Mouse (Mus musculus) C2C12 (cell line): ENCODE measurements around the gene Sec14l2. TPM values are rescaled to one million over a fixed set of nuclear protein-coding genes. Genes with fewer than 3 reads are reported as not detected.
"Not testable (repeated sequence)": the region's sequence is repeated elsewhere in the genome, so short reads cannot be mapped to it uniquely, and the experiment has no call there.

ENCODE experiments used
- H3K27me3 ChIP-seq: one replicate; pipeline ENCODE4 v1.6.1; 2011; ENCODE audit not compliant: control insufficient read depth, insufficient read depth, insufficient read length
- H3K36me3 ChIP-seq: one replicate; pipeline ENCODE4 v1.6.1; 2011; ENCODE audit not compliant: control insufficient read depth, insufficient read depth
- H3K4me3 ChIP-seq: one replicate; pipeline ENCODE4 v1.5.1; 2011; ENCODE audit warnings: mild to moderate bottlenecking, control low read depth; ENCODE audit not compliant: poor library complexity, insufficient read depth, severe bottlenecking
- H3K79me2 ChIP-seq: one replicate; pipeline ENCODE4 v1.6.1; 2011; ENCODE audit not compliant: control insufficient read depth, insufficient read depth
- H3K79me3 ChIP-seq: one replicate; pipeline ENCODE4 v1.6.1; 2011; ENCODE audit warnings: low read depth, control low read depth
- H3ac ChIP-seq: one replicate; pipeline ENCODE3; 2011; ENCODE audit warnings: low read depth; ENCODE audit not compliant: control insufficient read depth, insufficient read length
- CEBPB ChIP-seq: IDR thresholded peaks from one replicate; pipeline ENCODE4 v1.6.1; 2011; ENCODE audit warnings: low read depth, mild to moderate bottlenecking, control low read depth, moderate library complexity
- CTCF ChIP-seq: IDR thresholded peaks from one replicate; pipeline ENCODE4 v1.5.1; 2011; ENCODE audit not compliant: control insufficient read depth, insufficient read depth, insufficient read length
- FOSL1 ChIP-seq: IDR thresholded peaks from one replicate; pipeline ENCODE4 v1.8.0; 2011; ENCODE audit warnings: mild to moderate bottlenecking, low read length; ENCODE audit not compliant: poor library complexity, insufficient read depth, severe bottlenecking
- MAX ChIP-seq: IDR thresholded peaks from one replicate; pipeline ENCODE4 v1.6.1; 2011; ENCODE audit warnings: mild to moderate bottlenecking, control low read depth
- MYOD1 ChIP-seq: IDR thresholded peaks from one replicate; pipeline ENCODE4 v1.6.1; 2011; ENCODE audit warnings: low read depth; ENCODE audit not compliant: control insufficient read depth, insufficient read length
- MYOG ChIP-seq: IDR thresholded peaks from one replicate; pipeline ENCODE4 v1.6.1; 2011; ENCODE audit not compliant: control insufficient read depth, insufficient read length; ENCODE audit errors: extremely low read depth
- USF1 ChIP-seq: IDR thresholded peaks from one replicate; pipeline ENCODE4 v1.6.1; 2011; ENCODE audit warnings: low read depth, mild to moderate bottlenecking, control low read depth, moderate library complexity
- polyA plus RNA-seq: library from polyadenylated mRNA; unstranded; fragments of >200 nt; fragmentation: generic; extraction: Trizol; gene quantifications from one replicate; pipeline ENCODE4 v1.2.1, GENCODE M21; 2012; ENCODE audit warnings: missing spikeins

The Sec14l2 gene
- polyA plus RNA-seq, 1 experiment, result 7.3 TPM

GRCm38 (mm10) chr11:4134986-4135935 is 12.0 kb upstream of the Sec14l2 start, which contains the start of gene Rnf215:
Gene Rnf215 (plus strand): TSS chr11:4135202.
- TF ChIP-seq USF1 (no peak), CTCF (peak; percentile 69)
- H3K79me3 ChIP-seq, result peaks cover 4% of the 10 kb centered on the region
- H3K27me3 ChIP-seq, result peaks cover 4% of the 10 kb centered on the region
- H3K79me2 ChIP-seq, result peaks cover 16% of the 10 kb centered on the region
- peaks cover 10% of the 10 kb centered on the region for H3K36me3 ChIP-seq
- peak within 1 kb of the TSS; percentile 67 for H3ac ChIP-seq
- H3K4me3 ChIP-seq, result peak within 1 kb of the TSS; percentile 64

- peaks cover 16% of the 10 kb centered on the region for H3K79me2 ChIP-seq
- H3K36me3 ChIP-seq, result peaks cover 10% of the 10 kb centered on the region
- H3K79me3 ChIP-seq, result peaks cover 4% of the 10 kb centered on the region
- H3K4me3 ChIP-seq, result peak overlapping the region; percentile 64
- peaks cover 4% of the 10 kb centered on the region for H3K27me3 ChIP-seq
- peak overlapping the region; percentile 61 for H3ac ChIP-seq
- TF ChIP-seq MAX (no peak), USF1 (no peak), CTCF (no peak), CEBPB (no peak), MYOG (no peak), FOSL1 (no peak), MYOD1 (no peak)
These were observed 11.2 kb upstream of the Sec14l2 start for GRCm38 (mm10) chr11:4134400-4134799.

DNA sequence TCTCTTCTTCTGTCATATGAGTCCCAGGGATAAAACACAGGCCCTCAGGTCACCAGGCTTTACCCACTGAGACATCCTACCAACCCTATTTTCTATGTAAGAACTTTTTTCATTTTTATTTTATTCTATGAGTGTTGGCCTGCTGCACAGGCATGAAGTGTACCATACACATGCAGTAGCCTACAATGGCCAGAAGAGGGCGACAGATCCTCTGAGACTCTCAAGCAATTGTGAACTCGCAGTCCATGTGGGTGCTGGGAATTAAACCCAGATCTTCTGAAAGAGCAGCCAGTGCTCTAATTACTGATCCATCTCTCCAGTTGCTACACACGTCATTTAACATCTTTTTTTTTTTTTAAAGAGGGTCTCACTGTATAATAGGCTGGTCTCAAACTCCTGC is 10.2 kb upstream of the Sec14l2 start:
- Histone ChIP-seq H3K36me3 (peaks cover 4% of the 10 kb centered on the region), H3K4me3 (no peak overlapping the region), H3K79me2 (peaks cover 16% of the 10 kb centered on the region), H3K79me3 (peaks cover 4% of the 10 kb centered on the region), H3K27me3 (peaks cover 4% of the 10 kb centered on the region), H3ac (no peak overlapping the region)
- TF ChIP-seq CEBPB, result no peak
- TF ChIP-seq MYOG, result no peak
- TF ChIP-seq FOSL1, result no peak

GRCm38 (mm10) chr11:4128461-4128860 is 5.2 kb upstream of the Sec14l2 start:
- not testable (repeated sequence) for H3ac ChIP-seq, H3K79me2 ChIP-seq, H3K4me3 ChIP-seq, H3K27me3 ChIP-seq, H3K79me3 ChIP-seq, H3K36me3 ChIP-seq

DNA sequence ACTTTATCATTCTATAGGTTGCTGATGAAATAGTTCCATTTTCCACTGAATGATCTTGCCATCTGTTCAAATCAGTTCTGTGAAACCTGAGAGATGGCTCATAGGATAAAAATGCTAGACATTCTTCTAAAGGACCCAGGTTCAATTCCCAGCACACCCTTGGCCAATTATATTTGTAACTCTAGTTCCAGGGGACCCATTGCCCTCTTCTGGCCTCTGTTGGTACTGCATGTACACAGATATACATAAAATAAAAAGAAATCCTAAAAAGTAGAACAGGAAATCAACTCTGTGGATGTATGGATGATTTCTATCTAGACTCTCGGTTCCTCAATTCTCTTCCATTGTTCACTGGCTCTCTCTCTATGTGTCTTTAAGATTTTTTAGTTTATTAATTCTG is 3.8 kb upstream of the Sec14l2 start:
- H3K36me3 ChIP-seq, result no peaks in the 10 kb centered on the region
- H3K27me3 ChIP-seq, result peaks cover 4% of the 10 kb centered on the region
- no peaks in the 10 kb centered on the region for H3K79me3 ChIP-seq
- H3K4me3 ChIP-seq, result no peak overlapping the region
- no peak overlapping the region for H3ac ChIP-seq
- H3K79me2 ChIP-seq, result no peaks in the 10 kb centered on the region
- TF ChIP-seq CTCF, result no peak
- TF ChIP-seq MYOD1, result no peak
- TF ChIP-seq USF1, result no peak
- no peak for TF ChIP-seq FOSL1
- TF ChIP-seq MAX, result no peak
- no peak for TF ChIP-seq MYOG
- no peak for TF ChIP-seq CEBPB

GRCm38 (mm10) chr11:4123922-4124321 is 707 bp upstream of the Sec14l2 start:
- Histone ChIP-seq H3K27me3 (no peaks in the 10 kb centered on the region), H3K4me3 (no peak overlapping the region), H3K79me2 (no peaks in the 10 kb centered on the region), H3K36me3 (no peaks in the 10 kb centered on the region), H3K79me3 (no peaks in the 10 kb centered on the region), H3ac (no peak overlapping the region)
- TF ChIP-seq USF1 (no peak), CTCF (peak; percentile 89)
